Mouse (Mus musculus) mouse embryonic stem cell (cell line): ENCODE data around the gene Mroh8.
"Not testable (repeated sequence)": the region's sequence is repeated elsewhere in the genome, so short reads cannot be mapped to it uniquely, and the experiment has no call there.

ENCODE experiments used
- in situ Hi-C, 2 experiments: fragments of 300-500 bp; cut with MboI; formaldehyde crosslinking; loops; 1 replicate in 1 of 2; 3 replicates in 1 of 2; pipeline ENCODE4 v1.14.3; 2019 to 2020; ENCODE audit warnings: low sequenced_read_pairs in 2 of 2, low pct_unique_long_range_greater_than_20kb in 1 of 2, mixed read lengths in 1 of 2; ENCODE audit not compliant: unreplicated experiment in 1 of 2

Gene Mroh8

DNA sequence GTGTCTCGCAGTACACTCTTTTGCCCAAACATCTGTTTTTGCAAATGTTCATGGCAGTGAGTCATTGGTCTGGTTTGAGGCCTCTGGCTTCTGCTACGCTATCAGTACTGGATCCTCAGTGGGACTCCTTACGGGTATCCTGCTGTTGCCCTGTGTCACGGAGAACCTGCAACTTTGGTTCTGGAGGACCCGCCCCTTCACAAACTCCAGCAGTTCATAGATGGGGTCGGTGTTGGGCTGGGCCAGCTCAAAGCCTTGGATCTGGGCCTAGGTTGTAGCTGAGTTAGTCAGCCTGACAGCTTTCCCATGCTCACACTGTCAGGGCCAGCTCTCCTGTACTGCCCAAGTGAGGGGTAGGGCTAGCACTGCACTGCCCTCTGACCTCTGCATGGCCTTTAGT is 20.7 kb upstream of the Mroh8 start:
- in situ Hi-C loops: no loop called here

DNA sequence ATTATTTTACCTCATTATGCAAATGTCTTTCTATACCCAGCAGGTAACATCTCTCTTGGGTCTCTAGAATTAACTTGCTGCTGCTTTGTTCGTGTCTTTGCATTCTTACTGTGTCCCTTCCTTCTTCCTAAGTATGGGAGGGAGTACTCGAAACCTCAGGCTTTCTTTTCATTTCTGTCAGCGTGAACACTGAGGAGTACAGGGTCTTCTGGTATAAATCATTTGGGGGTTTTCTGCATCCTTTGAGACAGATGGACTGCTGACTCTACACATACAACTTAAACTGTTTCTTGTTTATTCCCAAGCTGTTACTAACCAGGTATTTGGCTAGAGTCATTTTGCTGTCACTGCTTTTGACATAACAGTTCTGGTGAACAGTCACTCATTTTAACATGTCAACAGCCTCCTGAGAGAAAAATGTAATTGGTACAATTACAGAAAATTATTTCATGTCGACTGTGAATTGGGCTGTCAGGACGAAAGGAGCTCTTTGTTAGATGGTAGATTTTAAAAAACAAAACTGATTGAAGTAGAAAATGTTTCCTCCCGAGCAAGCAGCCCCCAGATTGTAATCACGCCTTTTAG is 16.8 kb upstream of the Mroh8 start:
- in situ Hi-C loops: no loop called here

DNA sequence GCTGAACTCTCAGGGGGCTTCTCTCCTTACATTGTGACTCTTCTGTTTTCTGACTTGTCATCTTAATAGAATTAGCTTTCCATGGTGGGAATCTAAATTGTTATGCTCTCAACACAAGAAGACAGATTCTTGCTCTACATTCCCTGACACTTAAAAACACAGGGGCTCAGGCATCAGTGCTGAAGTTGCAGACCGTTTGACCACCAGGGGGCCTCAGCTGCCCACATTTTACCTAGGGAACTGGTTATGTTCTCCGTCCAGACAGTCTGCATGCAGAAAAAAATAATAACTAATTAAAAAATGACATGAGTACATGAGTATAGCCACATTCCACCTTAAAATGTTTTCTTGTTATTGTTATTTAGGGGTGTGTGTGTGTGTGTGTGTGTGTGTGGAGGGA is 12.7 kb upstream of the Mroh8 start:
- in situ Hi-C loops: no loop called here

DNA sequence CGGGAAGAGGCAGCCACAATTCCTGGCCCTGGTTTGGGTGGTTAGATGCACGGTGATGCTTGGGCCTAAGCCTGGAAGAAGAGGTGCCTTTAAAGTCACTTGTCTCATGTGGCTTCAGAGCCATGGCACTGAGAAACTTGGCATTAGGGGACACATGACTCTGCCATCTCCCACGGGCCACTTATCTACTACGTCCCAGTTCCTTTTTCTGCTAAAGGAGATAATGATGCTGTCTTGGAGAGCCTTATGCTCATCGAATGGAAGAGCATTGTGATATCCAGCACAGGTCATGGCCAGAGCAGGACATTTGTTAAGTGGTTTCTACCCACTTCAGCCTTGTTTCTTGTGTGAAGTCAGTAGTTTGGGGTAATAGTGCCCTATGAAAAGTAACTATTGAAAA is 9.6 kb upstream of the Mroh8 start:
- in situ Hi-C loops: loop anchor here in 1 of 2 experiments (5.0 kb wide), 1 partner anchor 33 kb away; no protein-coding TSS in a partner anchor

DNA sequence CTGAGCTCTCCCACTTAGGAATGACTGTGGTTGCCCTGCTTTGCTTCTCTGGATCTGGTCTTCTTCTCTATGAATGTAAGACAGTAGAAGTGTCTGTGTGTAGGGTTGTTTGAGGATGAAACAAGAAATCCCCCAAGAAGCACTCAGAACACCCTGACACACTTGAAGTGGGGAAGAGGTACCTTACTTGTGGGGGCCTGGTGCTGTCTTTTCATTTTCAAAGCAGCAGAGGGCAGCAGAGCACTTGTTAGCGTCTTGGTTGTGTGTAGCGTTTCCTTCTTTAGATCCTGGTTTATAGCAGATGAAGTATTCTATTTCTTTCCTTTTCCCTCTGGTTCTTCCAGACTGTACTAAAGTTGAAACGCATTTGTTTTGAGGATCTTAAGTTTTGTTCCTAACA is 8.2 kb upstream of the Mroh8 start:
- in situ Hi-C loops: loop anchor here in 1 of 2 experiments (5.0 kb wide), 1 partner anchor 35 kb away; no protein-coding TSS in a partner anchor

DNA sequence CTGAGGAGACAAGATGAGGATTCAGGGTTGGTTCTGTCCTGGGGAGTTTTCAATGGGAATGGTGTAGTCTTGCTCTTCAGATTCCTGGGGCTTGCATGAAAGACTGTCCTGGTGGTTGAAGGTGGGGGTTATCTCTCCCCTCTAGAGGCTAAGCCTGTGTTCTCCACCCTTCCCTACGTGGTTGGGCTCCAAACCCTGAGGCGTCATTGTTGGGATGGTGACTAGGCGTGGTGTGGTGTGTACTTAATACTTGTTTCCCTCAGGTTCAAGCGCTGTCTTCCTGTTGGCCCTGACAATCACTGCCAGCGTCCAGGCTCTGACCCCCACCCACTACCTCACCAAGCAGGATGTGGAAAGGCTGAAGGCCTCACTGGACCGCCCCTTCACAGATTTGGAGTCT is 4.0 kb upstream of the Mroh8 start:
- in situ Hi-C loops: no loop called here

DNA sequence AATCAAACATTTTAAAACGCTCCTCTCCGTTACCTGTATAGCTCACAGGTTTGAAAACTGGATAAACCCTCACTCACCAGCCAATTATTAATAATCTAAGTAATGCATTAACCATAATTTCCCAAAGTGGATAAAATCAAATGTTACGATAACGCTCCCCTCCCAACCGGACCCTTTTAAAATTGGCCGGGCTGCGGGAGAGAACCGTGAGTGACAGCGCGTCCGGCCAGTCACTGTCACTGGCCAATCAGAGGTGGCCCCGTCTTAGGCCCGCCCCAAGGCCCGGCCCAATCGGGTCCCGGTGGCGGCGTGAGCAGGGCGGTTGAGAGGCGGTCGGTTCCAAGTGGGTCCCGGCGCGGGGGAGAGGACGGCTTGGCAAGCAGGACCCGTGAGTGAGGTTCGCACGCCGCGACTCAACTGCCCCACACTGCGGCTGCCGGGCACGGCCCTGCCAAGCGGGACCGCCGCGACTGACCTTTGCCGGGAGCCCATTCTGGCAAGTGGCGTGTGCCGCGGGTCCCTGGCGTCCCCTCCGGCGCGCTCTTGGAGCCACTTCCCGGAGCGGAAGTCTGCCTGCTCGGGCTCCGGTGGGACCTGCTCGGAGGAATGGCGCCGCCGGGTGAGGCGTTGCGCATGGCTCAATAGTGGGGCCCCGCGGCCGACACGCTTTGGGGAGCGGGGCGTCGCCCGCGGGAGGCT is 483 bp downstream of the Mroh8 start, which contains the start of gene Rpn2:
TSS of gene Rpn2 (plus strand) at position 301 of the 699 bp plus-strand sequence.
- in situ Hi-C loops: no loop called here

DNA sequence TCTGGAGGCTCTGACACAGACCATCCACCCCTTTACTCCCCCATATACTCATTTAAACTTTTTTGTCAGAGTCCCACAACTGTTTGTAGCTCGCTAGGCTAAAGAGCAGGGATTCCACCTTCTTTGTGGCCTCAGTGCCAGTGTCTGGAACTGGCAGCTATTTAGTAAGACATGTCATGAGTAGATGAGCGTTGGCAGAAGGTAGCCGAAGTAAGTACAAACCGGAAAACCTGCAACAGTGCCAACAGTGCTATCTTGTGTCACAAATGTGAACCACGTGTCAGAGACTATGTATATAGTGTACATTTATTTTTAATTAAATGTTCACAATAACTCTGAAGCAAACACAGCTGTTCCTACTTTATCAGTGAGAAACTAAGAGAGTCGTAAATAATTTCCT is 15.5 kb downstream of the Mroh8 start:
- in situ Hi-C loops: no loop called here

DNA sequence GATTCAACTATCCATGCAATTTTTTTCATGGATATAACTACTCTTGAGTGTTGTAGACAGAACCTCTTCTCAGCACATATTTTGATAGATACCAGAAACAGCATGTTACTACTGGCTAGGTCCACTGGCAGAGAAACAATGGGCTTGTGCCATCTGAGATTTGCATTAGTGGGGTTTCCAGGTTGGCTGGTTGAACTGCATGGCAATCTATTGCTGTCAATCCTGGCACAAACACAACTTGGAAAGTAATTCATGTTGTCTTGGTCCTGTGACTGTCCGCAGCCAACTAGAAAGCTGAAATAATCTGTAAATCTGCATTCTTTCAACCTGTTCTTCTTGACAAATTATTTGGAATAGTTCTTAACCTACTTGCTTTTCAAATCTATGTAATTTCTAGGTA is 16.2 kb downstream of the Mroh8 start:
- in situ Hi-C loops: no loop called here

DNA sequence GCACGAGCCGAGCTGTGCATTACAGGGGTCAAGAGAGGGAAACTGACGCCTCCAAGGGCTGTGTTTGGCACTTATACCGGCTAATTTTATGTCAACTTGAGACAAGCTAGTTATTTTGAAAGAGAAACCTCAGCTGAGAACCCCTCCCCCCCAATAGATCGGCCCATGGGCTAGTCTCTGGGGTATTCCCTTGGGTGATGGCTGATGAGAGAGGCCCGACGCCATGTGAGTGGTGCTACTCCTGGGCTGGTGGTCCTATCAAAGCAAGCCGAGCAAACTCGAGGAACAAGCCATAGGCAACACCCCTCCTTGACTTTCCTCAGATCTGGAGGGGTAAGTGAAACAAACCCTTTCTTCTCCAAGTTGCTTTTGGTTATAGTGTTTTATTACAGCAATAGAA is 16.8 kb downstream of the Mroh8 start:
- in situ Hi-C loops: no loop called here

DNA sequence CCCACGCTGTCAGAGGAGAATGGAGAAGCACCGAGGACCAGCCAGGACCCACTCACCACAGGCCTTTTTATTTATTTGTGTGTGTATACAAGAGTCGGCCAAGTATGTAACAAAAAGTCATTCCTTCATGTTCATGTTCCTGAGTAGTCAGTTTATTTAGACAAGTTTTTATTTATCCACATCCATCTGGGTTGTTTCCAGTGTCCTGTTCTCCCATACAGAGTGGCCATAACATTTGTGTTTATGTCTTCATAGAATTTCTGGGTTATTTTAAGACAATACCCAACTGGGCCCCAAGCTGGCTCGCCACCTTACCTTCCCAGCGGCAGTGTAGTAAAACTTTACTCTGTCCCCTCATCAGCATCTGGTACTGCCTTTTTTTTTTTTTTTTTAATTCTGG is 17.4 kb downstream of the Mroh8 start:
- in situ Hi-C loops: no loop called here

DNA sequence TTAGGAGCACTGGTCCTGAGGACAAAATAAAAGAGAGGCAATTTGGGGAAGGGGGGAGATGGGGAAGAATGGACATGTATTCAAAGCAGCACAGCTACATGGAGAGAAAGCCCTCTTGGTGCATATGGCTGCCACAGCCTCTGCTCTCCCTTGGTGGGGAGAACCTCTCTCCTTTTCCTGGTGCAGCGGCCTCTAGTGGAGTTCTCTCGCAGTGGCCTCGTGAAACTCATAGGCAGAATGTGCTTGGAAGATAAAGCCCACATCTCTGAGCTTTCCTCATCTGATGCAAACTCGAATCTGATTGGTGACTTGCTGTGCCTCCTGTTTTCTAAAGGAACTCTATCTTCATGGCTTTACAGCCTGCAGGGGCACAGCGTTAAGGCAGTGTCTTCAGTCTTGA is 19.6 kb downstream of the Mroh8 start:
- in situ Hi-C loops: no loop called here

DNA sequence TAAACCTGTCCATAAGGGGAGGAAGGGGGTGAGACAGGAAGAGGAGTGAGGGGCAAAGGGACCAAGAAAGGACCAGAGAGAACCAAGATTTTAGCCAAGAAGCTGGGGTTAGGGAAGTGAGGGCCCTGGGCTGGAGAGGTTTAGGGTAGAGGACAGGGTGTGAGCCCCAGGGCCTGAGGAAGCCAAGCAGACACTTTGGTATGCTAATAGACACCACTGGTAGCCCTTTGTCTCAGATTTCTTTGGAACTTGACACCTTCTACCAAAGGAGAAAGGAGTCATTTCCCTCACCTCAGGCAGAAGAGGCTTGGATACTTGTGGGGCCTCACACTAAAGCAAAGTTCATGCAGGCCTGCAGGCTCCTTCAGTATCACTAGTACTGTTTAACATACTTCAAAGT is 31.2 kb downstream of the Mroh8 start:
- in situ Hi-C loops: no loop called here

DNA sequence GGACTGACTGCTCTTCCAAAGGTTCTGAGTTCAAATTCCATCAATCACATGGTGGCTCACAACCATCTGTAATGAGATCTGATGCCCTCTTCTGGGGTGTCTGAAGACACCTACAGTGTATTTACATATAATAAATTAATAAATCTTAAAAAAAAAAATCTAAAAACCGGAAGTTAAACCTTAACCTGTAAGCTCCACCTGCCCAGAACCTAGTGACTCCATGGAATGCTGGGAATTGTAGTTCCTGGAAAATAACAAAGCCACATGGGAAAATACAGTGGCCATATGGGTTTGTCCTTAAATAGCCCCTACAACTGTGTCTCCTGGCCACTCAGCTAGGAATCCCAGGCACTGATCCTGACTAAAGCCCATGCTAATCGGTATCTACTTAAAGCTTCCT is 33.7 kb downstream of the Mroh8 start:
- in situ Hi-C loops: no loop called here

DNA sequence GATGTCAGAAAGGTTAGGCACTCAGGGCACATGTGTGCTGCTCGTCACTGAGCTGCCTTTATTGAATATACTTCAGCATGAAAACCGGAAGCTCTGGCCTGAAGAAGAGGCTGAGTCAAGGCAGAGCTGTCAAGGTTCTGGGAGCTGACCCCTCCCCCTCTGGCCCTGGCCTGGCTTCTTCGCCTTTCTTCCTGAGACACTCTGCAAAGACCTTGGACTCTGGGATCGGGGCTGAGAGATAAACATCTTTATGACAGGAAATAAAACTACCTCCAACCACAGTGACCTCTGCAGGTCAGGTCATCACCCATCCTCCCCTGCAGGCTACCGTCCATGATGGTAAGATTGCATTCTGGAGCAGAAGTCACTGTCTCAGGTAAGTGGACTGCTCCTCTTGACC is 34.3 kb downstream of the Mroh8 start:
- in situ Hi-C loops: no loop called here

DNA sequence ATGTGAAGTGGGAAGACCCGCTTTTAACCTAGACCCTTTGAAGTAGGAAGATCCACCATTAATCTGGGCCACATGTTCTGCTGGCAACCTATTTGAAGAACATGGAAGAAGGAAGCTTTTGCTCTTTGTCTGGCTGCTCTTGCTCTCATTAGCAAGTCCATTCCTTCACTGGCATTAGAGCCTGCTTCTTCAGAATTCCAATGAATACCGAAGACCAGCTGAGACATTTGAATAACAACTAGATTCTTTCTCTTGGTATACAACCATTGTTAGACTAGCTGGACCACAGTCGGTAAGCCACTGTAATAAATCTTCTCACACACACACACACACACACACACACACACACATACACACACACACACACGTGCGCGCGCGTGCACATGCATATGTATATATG is 43.4 kb downstream of the Mroh8 start:
- in situ Hi-C loops: no loop called here

DNA sequence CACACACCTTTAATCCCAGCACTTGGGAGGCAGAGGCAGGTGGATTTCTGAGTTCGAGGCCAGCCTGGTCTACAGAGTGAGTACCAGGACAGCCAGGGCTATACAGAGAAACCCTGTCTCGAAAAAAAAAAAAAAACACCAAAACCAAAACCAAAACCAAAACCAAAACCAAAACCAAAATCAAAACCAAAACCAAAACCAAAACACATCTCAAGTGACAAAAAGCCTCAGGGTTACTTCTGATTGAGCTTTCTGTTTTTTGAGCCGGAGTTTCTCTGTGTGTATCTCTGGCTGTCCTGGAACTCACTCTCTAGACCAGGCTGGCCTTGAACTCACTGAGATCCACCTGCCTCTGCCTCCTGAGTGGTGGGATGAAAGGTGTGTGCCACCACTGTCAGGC is 57.4 kb downstream of the Mroh8 start:
- in situ Hi-C loops: not testable (repeated sequence)

DNA sequence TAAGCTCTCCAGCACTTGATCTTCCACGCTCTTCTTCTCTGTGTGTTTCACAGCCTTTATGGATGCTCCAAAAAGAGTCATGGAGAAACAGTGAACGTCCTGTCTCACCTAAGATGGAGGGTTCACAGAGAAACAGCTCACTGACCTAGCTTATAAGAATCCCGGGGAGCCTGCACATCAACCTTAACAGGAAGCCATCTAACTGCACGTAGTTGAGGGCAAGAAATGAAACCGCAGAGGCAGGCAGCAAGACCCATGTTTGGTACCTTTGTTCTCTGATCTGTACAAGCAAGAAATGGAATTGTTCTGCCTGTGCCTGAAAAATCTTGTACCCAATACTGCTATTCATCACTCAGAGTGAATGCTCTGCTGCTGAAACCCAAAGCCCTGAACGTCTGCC is 59.2 kb downstream of the Mroh8 start:
- in situ Hi-C loops: no loop called here

DNA sequence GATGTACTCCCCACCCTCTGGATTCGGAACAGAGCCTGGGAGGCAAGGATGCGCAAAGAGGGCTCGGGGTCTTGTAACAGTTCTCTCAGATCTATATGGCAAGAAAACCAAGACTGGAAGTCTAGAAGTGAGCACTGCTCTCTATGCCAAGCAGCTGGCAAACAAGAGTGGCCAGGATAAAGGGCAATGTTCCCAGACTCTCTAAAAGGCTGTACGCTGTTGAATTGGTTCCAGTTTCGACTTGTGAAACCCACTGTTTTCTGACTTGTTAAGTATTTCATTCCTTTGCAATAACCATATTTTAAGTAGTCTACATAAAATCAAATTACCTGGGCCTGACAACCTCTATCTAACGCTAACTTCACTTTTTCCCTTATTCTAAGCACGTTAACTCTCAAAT is 67.6 kb downstream of the Mroh8 start:
- in situ Hi-C loops: no loop called here
